Mouse (Mus musculus) lung, postnatal 0 days (tissue): ENCODE measurements around the gene Ppfia3. TPM values are rescaled to one million over a fixed set of nuclear protein-coding genes. Genes with fewer than 3 reads are reported as not detected.

Source experiments
- ATAC-seq: fragments of 200-750 bp; cut with Nextera tagmentation; 2 replicates; pipeline ENCODE4 v1.8.0; 2017; ENCODE audit warnings: moderate library complexity
- DNase-seq: peaks from one replicate; pipeline ENCODE4 v3.0.0-alpha.2; 2016; ENCODE audit warnings: low spot score
- H3K27ac ChIP-seq: fragments of 300-500 bp; sonication (generic); 2 replicates; pipeline ENCODE4 v1.5.1; 2014; ENCODE audit warnings: antibody characterized with exemption, mild to moderate bottlenecking, low read length, mixed read lengths
- H3K27me3 ChIP-seq: fragments of 300-500 bp; sonication (generic); replicated peaks from 2 replicates; pipeline ENCODE4 v1.6.1; 2014; ENCODE audit warnings: low read length, mixed read lengths; ENCODE audit not compliant: insufficient read depth
- H3K36me3 ChIP-seq: fragments of 300-500 bp; sonication (generic); 2 replicates; pipeline ENCODE4 v1.6.1; 2014; ENCODE audit warnings: low read length, mixed read lengths; ENCODE audit not compliant: insufficient read depth
- H3K4me1 ChIP-seq: fragments of 300-500 bp; sonication (generic); 2 replicates; pipeline ENCODE4 v1.6.1; 2014; ENCODE audit warnings: antibody characterized with exemption, low read depth, low read length, mixed read lengths; ENCODE audit not compliant: insufficient read depth
- H3K4me2 ChIP-seq: fragments of 300-500 bp; sonication (generic); replicated peaks from 2 replicates; pipeline ENCODE4 v1.6.1; 2014; ENCODE audit warnings: low read depth, mild to moderate bottlenecking, low read length, moderate library complexity, mixed read lengths
- H3K4me3 ChIP-seq: fragments of 300-500 bp; sonication (generic); 2 replicates; pipeline ENCODE4 v1.5.1; 2014; ENCODE audit warnings: low read depth, low read length
- H3K9ac ChIP-seq: fragments of 300-500 bp; sonication (generic); replicated peaks from 2 replicates; pipeline ENCODE4 v1.6.1; 2014; ENCODE audit warnings: low read depth, mild to moderate bottlenecking
- H3K9me3 ChIP-seq: fragments of 300-500 bp; sonication (generic); 2 replicates; pipeline ENCODE4 v1.6.1; 2016; ENCODE audit warnings: low read length, mixed read lengths
- CTCF ChIP-seq: IDR thresholded peaks from 2 replicates; pipeline ENCODE4 v1.5.1; 2016; ENCODE audit warnings: antibody characterized with exemption, mild to moderate bottlenecking
- EP300 ChIP-seq: IDR thresholded peaks from 2 replicates; pipeline ENCODE4 v1.6.1; 2016; ENCODE audit warnings: antibody characterized with exemption, mild to moderate bottlenecking, control low read depth
- WGBS: fragments of 180-500 bp; shearing (Covaris S2); extraction: QIAGEN DNeasy Blood & Tissue Kit; methylation state at CpG from one replicate; pipeline ENCODE4 v1.1.7; 2014; 5-methylcytosine and 5-hydroxymethylcytosine counted together
- polyA plus RNA-seq: library from polyadenylated mRNA; unstranded; fragments of >200 nt; fragmentation: Nextera tagmentation; extraction: Ambion mirVana; gene quantifications from 2 replicates; pipeline ENCODE4 v1.2.1, GENCODE M21; 2015

Gene Ppfia3
- 1.8 and 2.0 TPM in 2 replicates for polyA plus RNA-seq

- Histone ChIP-seq H3K9ac (0 out of 2 replicates have a peak within 1 kb of the TSS, but pooled peaks have one; percentile 23), H3K36me3 (no peaks in the 10 kb centered on the region), H3K4me3 (peak within 1 kb of the TSS; percentile 50), H3K27ac (no peak within 1 kb of the TSS), H3K4me2 (peak within 1 kb of the TSS; percentile 99), H3K4me1 (peaks cover 22% of the 10 kb centered on the region), H3K9me3 (no peaks in the 10 kb centered on the region), H3K27me3 (peaks cover 21% of the 10 kb centered on the region)
- ATAC-seq (0 out of 2 replicates have a peak, but pooled peaks have one; percentile 4), DNase-seq (no peak)
- TF ChIP-seq EP300 (no peak), CTCF (no peak)
- 3% methylated on average over 6 of the region's 26 CpGs for WGBS
Measured at GRCm38 (mm10) chr7:45366652-45367019, at the start of gene Ppfia3. Gene Ppfia3 (minus strand): TSS chr7:45367019.

DNA sequence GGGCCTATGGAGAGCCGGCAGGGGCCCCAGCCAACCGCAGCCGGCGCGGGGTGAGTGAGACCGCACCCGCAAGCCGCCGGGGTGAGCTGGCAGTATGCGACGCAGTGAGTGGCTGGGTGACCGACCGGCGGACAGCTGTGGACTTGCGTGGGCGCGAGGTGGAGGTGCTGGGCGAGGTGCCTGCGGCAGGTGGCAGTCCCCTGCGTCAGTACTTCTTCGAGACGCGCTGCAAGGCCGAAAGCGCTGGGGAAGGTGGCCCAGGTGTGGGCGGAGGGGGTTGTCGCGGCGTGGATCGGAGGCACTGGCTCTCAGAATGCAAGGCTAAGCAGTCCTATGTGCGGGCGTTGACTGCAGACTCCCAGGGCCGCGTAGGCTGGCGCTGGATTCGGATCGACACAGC, 48.8 kb upstream of the Ppfia3 start:
- peaks cover 27% of the 10 kb centered on the region for H3K27me3 ChIP-seq
- TF ChIP-seq CTCF, result no peak
- TF ChIP-seq EP300, result no peak

GRCm38 (mm10) chr7:45414740-45415224, 48.0 kb upstream of the Ppfia3 start:
- whole genome bisulfite sequencing, result 41% methylated on average over 12 of the region's 12 CpGs
- Histone ChIP-seq H3K9me3 (no peaks in the 10 kb centered on the region), H3K27ac (no peak overlapping the region), H3K9ac (no peak overlapping the region), H3K36me3 (no peaks in the 10 kb centered on the region), H3K4me1 (no peaks in the 10 kb centered on the region; the same call in 1 of the 2 replicates), H3K27me3 (peaks cover 27% of the 10 kb centered on the region), H3K4me3 (no peak overlapping the region), H3K4me2 (peak overlapping the region; percentile 91)
- TF ChIP-seq CTCF (no peak), EP300 (no peak)
- no peak for ATAC-seq
- no peak for DNase-seq

More for the DNA sequence above, 48.8 kb upstream of the Ppfia3 start:
- Histone ChIP-seq H3K4me3 (peak overlapping the region; percentile 14; the same call in 1 of the 2 replicates), H3K27ac (no peak overlapping the region; the same call in 1 of the 2 replicates), H3K9me3 (no peaks in the 10 kb centered on the region), H3K36me3 (no peaks in the 10 kb centered on the region), H3K4me2 (peak overlapping the region; percentile 47), H3K4me1 (no peaks in the 10 kb centered on the region; the same call in 1 of the 2 replicates), H3K9ac (no peak overlapping the region)
- DNase-seq, result peak; percentile 46
- WGBS, result 13% methylated on average over 33 of the region's 37 CpGs
- ATAC-seq, result peak; percentile 31

DNA sequence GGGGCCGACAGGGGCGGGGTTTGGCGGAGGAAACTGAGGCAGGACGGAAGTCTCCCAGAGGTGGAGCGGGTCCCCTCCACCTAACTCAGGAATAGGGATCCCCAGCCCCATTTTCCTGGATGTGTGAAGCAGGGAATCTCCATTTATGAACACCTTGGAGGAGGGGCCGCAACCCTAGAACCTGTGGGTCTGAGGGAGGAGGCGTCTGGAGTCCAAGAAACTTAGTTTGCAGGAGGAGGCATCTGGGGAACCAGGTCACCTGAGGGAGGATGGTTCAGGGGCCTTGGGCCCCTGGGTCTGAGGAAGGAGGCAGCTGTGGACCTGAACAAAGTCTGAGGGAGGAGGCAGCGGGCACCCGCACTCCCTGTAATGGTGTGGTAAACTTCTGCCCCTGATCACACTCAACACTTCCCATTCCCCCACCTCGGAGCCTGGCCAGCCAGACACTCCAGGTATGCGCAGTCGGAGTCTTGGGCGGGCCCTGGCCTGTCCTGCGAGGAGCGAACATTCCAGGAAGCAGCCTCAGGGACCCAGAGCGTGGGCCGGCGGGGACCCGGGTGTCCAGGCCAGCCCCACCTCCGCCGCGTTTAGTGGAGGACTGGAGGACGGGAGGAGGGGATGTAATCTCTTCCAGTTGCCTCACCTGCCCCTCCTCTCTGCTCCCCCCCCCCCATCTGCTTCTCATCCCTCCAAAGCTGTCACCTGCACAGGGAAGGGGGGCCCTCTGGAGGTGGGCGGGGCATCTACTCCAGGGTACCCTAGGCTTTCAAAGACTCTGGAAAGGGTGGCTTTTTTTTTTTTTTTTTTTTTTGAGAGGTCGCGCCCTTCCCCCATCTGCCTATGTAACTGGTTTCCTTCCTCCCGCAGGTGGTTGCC, 47.3 kb upstream of the Ppfia3 start:
- peak overlapping the region; percentile 29; the same call in 1 of the 2 replicates for H3K9ac ChIP-seq
- H3K4me3 ChIP-seq, result peak overlapping the region; percentile 45
- peak overlapping the region; percentile 47; the same call in 1 of the 2 replicates for H3K27ac ChIP-seq
- H3K4me2 ChIP-seq, result peak overlapping the region; percentile 91
- no peaks in the 10 kb centered on the region for H3K36me3 ChIP-seq
- no peaks in the 10 kb centered on the region for H3K9me3 ChIP-seq
- TF ChIP-seq CTCF, result no peak
- TF ChIP-seq EP300, result no peak
- ATAC-seq (peak; percentile 72), DNase-seq (peak; percentile 53)
- 5% methylated on average over 27 of the region's 27 CpGs for WGBS
- H3K4me1 ChIP-seq, result no peaks in the 10 kb centered on the region; the same call in 1 of the 2 replicates
- peaks cover 32% of the 10 kb centered on the region for H3K27me3 ChIP-seq

DNA sequence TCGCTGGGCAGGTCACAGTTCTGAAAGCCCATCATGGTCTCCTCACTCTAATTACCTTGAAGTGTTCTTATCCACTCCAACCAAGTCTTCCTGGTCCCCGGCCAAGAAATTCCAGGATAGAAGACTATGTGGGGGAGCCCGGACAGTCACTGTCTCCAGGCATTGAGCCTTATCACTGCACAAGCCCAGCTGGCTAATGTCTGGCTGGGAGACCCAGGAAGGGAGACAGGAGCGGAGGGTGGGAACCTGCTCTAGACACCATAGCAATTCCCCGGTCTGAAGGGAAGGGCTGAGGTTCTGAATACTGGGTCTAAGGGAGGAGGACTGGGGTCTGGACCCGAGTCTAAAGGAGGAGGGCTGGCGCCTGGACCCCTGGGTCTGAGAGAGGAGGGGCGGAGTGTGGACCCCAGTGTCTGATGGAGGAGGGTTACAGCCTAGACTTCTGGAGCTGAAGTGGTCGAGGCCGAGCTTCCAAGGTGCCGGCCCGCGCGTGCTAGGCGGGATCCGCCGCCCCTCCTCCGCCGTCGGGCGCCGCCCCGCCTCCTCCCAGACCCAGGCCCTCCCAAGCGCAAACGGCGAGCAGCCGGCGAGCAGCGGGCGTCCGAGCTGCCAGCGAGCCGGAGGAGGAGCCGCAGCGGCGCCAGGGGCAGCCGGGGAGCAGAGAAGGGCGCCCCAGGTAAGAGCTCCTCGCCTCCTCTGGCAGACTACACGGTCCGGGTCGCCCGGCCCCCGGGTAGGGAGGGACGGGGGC, 46.5 kb upstream of the Ppfia3 start, which contains the start of gene Ntf5:
Gene Ntf5 (plus strand): TSS at position 583 of the 751 bp plus-strand sequence.
- DNase-seq (peak; percentile 58), ATAC-seq (peak; percentile 58)
- peak within 1 kb of the TSS; percentile 45 for H3K4me3 ChIP-seq
- H3K9ac ChIP-seq, result peak within 1 kb of the TSS; percentile 29; the same call in 1 of the 2 replicates
- no peaks in the 10 kb centered on the region for H3K36me3 ChIP-seq
- H3K9me3 ChIP-seq, result no peaks in the 10 kb centered on the region
- H3K4me1 ChIP-seq, result no peaks in the 10 kb centered on the region; the same call in 1 of the 2 replicates
- peaks cover 39% of the 10 kb centered on the region for H3K27me3 ChIP-seq
- 4% methylated on average over 26 of the region's 45 CpGs for WGBS
- TF ChIP-seq EP300, result no peak
- no peak for TF ChIP-seq CTCF
- peak within 1 kb of the TSS; percentile 91 for H3K4me2 ChIP-seq
- peak within 1 kb of the TSS; percentile 47; the same call in 1 of the 2 replicates for H3K27ac ChIP-seq
